Mouse (Mus musculus) mesoderm, embryonic 11.5 days (tissue): ENCODE data around the gene Ptgr1.

Source experiments
- DNase-seq: peaks from one replicate; pipeline ENCODE4 v3.0.0-alpha.2; 2012; ENCODE audit warnings: low read depth, low spot score

The Ptgr1 gene

GRCm38 (mm10) chr4:58986540-58987190 lies at the start of gene Ptgr1:
TSS of gene Ptgr1 (minus strand) at chr4:58987119.
- peak; percentile 88 for DNase-seq

GRCm38 (mm10) chr4:59035786-59036350 lies 48.9 kb upstream of the Ptgr1 start:
- no peak for DNase-seq

GRCm38 (mm10) chr4:59034918-59035785 lies 48.2 kb upstream of the Ptgr1 start, which contains the start of gene Gng10:
TSS of gene Gng10 (plus strand) at chr4:59035088.
- peak; percentile 54 for DNase-seq

DNA sequence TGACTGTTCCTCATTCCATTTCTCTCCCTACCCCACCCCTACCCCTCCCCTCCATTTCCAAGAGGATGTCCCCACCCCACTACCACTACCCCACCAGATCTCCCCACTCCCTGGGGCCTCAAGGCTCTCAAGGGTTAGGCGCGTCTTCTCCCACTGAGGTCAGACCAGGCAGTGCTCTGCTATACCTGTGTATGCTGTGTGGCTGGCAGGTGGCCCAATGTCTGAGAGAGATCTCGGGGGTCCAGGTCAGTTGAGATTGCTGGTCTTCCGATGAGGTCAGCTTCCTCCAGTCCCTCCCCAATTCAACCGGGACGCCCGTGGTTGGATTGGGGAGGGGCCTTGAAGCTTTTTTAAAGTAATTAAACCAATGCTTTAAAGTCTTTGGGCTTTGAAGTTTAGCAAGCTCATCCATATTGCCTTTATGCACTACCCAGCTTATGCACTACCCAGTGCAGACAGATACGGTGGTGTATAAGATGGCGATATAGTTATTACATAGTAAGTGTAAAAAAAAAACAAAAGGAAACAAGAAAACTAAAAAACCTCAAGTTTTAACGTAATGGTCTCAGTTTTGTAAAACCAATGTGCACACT lies 47.5 kb upstream of the Ptgr1 start:
- no peak for DNase-seq

- DNase-seq = no peak
Measured at GRCm38 (mm10) chr4:59016922-59017321, 30.0 kb upstream of the Ptgr1 start.

DNA sequence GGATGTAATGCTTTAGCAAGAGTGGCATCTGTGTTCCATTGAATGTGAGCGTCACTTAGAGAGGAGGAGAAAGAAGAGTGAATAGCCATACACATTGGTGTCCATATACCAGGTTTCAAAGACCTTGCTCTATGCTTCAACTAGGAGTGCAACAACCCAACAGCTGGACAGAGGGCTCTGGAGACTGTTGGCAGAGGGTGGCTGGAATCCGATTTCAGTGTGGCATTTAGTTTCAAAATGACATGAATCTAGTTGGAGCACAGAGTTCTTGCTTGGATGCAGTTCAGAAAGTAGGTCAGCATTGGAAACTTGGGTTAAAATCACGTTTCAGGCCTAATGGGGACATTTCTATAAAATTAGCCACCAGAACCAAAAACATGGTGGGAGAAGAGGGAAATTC lies 28.3 kb upstream of the Ptgr1 start:
- no peak for DNase-seq

DNA sequence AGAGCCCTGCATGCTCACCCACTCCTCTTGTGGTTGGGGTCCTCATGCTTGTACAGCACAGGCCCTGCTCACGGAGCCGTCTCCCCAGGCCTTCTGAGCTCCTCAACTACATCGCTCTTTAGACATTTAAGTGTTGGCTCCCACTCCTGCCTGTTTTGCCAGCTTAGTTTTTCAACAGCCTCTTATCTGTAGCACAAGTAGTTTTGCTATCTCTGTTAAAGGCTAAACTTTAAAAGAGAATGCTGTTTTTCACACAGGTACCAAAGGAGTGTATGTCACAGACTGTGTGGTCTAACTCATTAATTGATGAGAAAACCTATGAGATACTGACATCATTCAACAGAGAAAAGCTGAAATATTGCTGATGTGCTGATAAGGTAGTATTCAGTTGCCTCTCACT lies 24.5 kb upstream of the Ptgr1 start:
- no peak for DNase-seq

DNA sequence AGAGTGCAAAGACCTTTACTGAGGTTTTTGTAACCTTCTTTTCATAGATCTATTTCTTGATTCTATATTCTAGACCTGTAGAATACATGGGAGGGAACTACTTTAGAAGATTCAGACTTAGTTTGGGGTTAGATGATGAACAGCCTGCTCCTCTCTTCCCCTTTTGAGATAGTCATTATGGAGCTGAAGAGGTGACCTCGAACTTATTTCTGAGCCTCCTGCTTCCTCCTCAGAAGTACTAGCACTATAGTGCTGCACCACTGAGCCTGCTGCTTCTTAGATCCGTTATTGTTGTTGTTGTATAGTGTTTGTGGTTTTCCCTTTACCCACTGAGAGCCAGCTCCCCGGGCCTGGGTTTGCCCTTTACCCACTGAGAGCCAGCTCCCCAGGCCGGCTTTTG lies 22.8 kb upstream of the Ptgr1 start:
- DNase-seq = no peak

DNA sequence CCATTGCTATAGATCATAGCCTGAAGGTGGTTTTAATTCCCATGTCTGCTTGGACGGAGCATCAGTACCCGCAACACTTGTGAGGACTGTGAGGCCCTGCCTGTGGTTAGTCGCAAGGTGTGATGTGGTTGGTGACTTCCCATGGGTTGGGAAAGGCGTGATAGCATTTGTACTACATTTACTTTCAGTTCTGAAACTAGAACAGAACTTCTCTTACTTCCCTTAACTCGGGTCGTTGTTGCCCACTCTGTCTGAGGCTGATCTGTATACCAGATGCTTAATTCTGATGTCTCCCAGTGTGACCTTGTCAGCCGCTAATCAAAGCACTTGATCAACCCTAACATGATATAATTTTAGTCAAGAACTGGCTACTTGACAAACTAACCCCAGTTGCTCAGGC lies 22.3 kb upstream of the Ptgr1 start:
- DNase-seq = no peak

- DNase-seq = no peak
Measured at GRCm38 (mm10) chr4:59007974-59008373, 21.1 kb upstream of the Ptgr1 start.

DNA sequence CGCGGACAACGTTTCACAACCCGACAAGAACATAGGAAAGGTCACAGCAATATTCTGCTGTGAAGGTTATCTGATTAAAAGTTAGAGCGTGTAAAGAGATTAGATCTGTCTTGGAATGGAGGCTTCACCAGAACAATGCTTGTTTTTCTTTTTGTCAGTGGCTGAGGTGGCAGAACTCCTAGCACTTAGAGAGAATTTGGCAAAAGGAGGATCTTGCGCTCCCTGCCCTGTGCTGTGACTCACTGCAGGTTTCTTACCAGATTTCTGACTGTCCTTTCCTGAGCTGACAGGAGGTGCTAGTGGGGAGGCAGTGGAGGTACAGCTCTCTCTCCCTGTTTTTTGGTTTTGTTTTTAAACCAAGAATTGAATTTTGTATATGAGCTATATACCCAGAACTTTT lies 20.1 kb upstream of the Ptgr1 start:
- DNase-seq = no peak

- DNase-seq = peak; percentile 37
Measured at GRCm38 (mm10) chr4:59006211-59006610, 19.3 kb upstream of the Ptgr1 start.

DNA sequence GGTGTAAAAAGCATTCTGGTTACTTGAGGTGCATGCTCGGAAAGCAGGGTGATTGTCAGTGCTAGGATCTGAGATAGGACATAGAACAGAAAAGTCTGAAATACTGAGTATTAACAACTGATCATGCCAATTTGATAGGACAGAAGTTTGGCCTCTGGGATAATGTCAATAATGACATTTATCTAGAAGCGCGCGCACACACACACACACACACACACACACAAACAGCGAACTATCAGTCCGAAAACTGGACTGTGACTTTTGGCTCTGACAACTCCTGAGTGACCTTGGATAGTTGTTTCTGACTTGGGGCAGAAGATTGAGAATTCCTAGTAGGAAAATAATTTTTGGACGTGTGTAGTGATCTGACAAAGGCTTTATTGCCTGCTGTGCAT lies 16.9 kb upstream of the Ptgr1 start:
- no peak for DNase-seq

DNA sequence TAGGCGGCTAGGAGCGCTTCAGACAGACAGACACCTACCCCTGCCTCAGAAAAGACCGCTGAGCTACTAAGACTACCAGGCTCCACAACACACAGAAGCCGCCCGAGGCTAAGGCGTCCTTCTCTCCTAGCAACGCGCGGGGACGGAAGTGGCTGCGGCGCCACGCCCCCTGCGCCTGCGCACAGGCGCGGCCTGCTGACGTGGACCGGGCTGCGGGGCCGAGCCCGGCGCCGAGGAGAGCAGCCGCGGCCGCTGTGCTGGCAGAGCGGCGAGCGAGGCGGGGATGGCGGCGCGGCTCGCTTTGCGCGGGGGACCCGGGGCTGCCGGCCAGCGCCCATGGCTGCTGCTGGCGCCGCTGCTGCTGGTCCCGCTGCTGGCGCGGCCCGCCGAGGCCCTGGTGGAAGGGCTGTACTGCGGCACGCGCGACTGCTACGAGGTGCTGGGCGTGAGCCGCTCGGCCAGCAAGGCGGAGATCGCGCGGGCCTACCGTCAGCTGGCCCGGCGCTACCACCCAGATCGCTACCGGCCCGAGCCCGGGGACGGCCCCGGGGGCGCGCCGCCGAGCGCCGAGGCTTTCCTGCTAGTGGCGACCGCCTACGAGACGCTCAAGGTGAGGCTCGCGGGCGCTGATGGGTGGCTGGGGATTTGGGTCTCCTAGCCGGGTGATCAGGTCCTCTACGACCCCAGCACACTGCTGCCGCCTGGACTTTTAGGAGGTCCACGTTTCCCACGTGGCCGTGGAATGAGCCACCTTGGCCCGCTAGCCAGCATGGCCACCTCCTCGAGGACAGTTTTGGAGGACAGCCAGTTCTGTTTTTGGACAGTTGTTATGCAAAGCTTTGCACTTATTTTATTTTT lies 16.3 kb upstream of the Ptgr1 start, which contains the start of gene Gm20503:
TSS of gene Gm20503 (plus strand) at position 263 of the 858 bp plus-strand sequence.
- DNase-seq = peak; percentile 93

GRCm38 (mm10) chr4:59000614-59001013 lies 13.7 kb upstream of the Ptgr1 start:
- peak; percentile 62 for DNase-seq

DNA sequence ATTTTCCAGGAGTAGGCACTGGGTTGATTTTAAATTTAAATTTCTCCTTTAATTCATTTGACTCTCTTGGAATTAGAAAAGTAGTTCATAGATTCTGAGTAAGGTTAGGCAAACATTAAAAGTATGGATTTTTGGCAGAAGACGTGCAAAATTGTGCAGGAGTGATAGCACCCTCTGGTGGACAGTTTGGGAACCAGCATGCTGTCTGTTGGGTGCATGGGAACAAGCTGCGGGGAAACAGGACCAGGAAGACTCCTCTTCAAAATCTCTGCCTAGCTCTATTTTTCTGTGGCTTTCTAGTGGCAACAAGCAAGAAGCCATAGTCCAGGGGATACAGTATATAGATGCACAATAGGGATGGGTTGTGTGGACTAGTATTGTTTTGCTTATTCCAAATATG lies 12.8 kb upstream of the Ptgr1 start:
- DNase-seq = peak; percentile 79

DNA sequence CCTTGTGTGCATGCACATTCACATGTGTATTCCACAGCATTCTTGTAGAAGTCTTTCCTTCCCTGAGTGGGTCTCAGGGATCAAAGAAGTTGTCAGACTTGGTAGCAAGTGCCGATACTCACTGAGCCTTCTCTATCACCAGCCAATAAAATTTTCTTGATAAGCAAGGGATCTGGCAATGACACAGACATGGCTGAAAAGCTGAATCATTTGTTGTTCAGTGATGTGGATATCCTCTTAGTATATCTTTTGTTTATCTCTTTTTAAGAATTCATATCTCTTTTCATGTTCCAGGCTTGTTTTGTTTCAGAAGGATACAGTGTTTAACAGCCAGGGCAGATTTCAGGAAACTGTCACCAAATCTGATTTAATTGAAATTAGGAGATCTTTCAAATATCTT lies 11.8 kb upstream of the Ptgr1 start:
- no peak for DNase-seq

DNA sequence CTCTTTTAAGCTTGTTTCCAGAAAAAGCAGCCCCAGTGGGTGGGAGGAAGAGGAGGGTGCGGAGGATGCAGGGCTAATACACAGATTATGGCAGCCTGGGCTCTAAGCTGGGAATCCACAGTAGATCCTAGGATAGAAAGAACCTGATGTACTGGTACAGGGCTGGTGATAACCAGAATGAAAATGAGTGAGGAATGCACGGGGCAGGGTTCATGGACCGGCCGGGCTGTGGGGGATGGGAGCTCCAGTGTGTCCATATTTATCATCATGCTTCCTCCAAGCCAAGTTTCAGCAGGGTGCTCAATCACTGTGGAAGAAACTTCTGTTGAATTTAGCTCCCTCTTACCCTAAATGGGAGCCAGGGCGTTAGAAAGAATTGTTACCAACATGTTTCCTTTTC lies 10.2 kb upstream of the Ptgr1 start:
- DNase-seq = no peak

DNA sequence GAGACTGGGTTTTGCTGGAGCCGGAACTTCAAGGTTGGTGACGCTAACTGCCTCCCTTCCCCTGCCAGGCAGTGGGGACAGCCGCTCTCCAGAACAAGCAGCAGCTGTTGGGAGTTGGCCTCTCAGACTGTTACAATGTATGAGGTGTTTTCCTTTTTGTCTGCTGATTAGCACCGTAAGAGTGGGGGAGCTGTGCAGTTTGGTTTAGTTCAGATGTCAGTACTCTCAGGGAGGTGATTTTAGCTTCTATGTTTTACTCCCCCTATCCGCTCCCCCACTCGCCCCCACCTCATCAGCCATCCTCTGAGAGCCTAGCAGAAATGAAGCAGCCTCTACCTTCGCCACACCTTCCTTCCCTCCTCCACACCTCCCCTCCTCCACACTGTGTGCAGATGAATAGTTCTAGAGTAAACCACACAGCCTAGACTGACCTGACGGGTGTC lies 8.4 kb upstream of the Ptgr1 start:
- no peak for DNase-seq

- DNase-seq = no peak
Measured at GRCm38 (mm10) chr4:58994762-58995161, 7.8 kb upstream of the Ptgr1 start, which contains the start of gene Dnajc25. TSS of gene Dnajc25 (plus strand) at chr4:58995062.

DNA sequence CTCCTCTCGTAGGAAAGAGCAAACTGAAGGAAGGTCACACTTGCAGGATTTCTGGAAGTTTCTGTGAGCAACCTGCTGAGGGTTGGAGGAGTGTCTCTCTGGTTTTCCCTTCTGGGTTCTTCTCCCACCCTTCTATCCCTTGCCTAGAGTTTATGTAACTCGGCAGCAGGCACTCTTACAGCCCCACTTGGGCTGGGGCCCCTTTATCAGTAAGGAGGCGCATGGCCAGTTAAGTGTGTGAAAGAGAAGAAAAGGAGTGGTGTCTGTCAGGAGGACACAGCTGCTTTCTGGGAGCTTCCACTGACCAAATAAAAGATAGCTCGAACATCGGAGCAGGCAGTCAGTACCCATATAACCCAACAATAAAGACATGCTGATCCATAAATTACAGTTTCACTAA lies 5.3 kb upstream of the Ptgr1 start:
- DNase-seq = no peak
